Mouse (Mus musculus): ENCODE results near the gene Unc13a. TPM values are rescaled to one million over a fixed set of nuclear protein-coding genes. Genes with fewer than 3 reads are reported as not detected.

Unc13a gene
- polyA plus RNA-seq, 1 experiment from 2014 or later = 0.20 TPM

DNA sequence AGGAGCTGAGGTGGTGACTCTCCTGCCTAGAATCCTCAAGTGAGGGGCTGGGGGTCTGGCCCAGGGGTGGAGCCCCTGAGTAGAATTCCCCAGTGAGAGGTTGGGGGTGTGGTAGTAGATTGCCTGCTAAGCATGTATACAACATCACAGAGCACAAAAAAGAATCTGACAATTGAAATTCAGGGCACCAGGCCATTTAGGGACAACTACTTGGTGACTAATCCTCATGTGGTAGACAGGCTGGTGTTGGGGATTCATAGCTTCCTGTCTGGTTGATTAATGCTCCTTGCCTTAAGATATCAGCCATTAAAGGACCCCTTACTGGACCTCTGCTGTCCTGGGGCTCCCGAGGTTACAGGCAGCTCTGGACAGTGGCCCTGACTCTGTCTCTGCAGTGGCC is 92.5 kb downstream of the Unc13a start:
- Histone ChIP-seq H3K4me1 (ENCODE audit: control insufficient read depth, low read depth, low read length) (no peaks in the 10 kb centered on the region), H3K27ac (ENCODE audit: low read length) (no peak overlapping the region), H3K27me3 (ENCODE audit: control insufficient read depth, insufficient read depth, low read depth, low read length) (no peaks in the 10 kb centered on the region), H3K4me2 (ENCODE audit: low read depth, low read length) (no peak overlapping the region), H3K9ac (ENCODE audit: low read depth, low read length) (no peak overlapping the region), H3K9me3 (replicated peaks; ENCODE audit: control insufficient read depth, low read length) (no peaks in the 10 kb centered on the region), H3K36me3 (ENCODE audit: control insufficient read depth, insufficient read depth) (no peaks in the 10 kb centered on the region), H3K4me3 (ENCODE audit: low read depth, low read length) (no peak overlapping the region)
- ATAC-seq (ENCODE audit: low read depth) = no peak
- 29% methylated on average over 1 of the region's 1 CpGs for WGBS (ENCODE audit: insufficient replicate concordance)

DNA sequence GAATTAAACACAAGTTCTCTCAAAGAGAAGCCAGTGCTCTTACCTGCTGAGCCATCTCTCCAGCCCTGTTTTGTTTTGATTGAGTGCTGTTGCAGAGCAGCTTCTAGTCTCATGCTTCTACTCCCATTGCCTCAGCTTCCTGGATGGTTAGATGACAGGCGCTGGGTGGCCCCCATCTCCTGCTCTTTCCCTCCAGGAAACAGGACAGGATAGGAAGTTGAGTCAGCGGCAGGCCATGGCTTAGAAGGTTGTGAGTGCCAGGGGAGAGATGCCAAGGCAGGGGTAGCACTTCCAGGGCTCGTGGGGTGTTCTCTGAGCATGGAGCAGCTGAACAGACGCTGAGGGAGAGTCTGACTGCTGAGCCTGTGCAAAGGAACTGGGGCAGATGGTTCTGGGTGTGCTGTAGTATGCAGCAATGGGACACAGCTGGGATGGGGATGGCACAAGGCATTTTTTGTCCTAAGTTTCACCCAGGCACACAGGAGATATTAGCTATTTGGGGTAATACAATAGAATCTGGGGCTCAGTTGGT is 93.6 kb downstream of the Unc13a start:
- ATAC-seq (ENCODE audit: low read depth) = no peak

DNA sequence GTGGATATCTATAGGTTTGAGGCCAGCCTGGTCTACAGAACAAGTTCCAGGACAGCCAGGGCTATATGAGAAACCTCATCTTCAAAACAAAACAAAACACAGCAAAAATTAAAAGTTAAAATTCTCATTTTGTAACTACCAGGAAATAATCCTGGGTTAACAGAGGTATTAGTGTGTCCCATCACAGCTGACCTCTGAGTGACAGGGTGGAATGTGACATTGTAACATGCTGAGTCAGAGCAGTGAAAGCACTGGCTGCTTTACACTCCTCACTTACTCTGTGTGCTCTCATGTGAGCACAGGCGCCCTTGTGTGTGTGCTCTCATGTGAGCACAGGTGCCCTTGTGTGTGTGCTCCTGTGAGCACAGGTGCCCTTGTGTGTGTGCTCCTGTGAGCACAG is 96.5 kb downstream of the Unc13a start:
- H3K27ac ChIP-seq (ENCODE audit: low read length) = no peak overlapping the region
- WGBS (ENCODE audit: insufficient replicate concordance) = 38% methylated on average over 1 of the region's 1 CpGs

More for the DNA sequence above, 93.6 kb downstream of the Unc13a start:
- Histone ChIP-seq H3K4me1 (ENCODE audit: control insufficient read depth, low read depth, low read length) (no peaks in the 10 kb centered on the region), H3K9ac (ENCODE audit: low read depth, low read length) (no peak overlapping the region), H3K27me3 (ENCODE audit: control insufficient read depth, insufficient read depth, low read depth, low read length) (no peaks in the 10 kb centered on the region), H3K36me3 (ENCODE audit: control insufficient read depth, insufficient read depth) (no peaks in the 10 kb centered on the region), H3K4me2 (ENCODE audit: low read depth, low read length) (no peak overlapping the region), H3K4me3 (ENCODE audit: low read depth, low read length) (no peak overlapping the region), H3K27ac (ENCODE audit: low read length) (no peak overlapping the region), H3K9me3 (replicated peaks; ENCODE audit: control insufficient read depth, low read length) (no peaks in the 10 kb centered on the region)
- WGBS (ENCODE audit: insufficient replicate concordance) = 39% methylated on average over 4 of the region's 4 CpGs

DNA sequence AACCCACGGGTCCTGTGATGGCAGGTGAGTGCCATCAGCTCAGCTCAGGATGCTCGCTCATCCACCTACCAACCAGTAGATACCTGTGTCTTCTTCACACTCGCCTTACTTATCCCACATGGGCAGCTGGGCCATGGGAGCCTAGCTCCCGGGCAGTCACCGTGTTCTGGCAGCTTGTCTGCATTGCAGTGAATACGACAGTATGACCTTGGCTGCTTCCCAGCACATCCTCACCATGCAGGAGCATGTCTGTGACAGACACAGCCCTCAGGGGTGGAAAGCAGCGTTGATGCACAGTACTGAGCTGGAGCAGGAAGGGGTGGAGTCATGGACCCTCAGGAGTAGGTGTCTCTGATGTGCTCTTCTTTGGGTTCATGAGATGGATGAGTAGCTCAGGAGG is 97.1 kb downstream of the Unc13a start:
- Histone ChIP-seq H3K27ac (ENCODE audit: low read length) (no peak overlapping the region), H3K4me1 (ENCODE audit: control insufficient read depth, low read depth, low read length) (peaks cover 13% of the 10 kb centered on the region; the same call in 1 of the 2 replicates), H3K4me3 (ENCODE audit: low read depth, low read length) (no peak overlapping the region), H3K9ac (ENCODE audit: low read depth, low read length) (no peak overlapping the region), H3K9me3 (replicated peaks; ENCODE audit: control insufficient read depth, low read length) (no peaks in the 10 kb centered on the region), H3K36me3 (ENCODE audit: control insufficient read depth, insufficient read depth) (no peaks in the 10 kb centered on the region), H3K27me3 (ENCODE audit: control insufficient read depth, insufficient read depth, low read depth, low read length) (peaks cover 4% of the 10 kb centered on the region), H3K4me2 (ENCODE audit: low read depth, low read length) (no peak overlapping the region)
- ATAC-seq (ENCODE audit: low read depth) = no peak
- WGBS (ENCODE audit: insufficient replicate concordance) = 59% methylated on average over 7 of the region's 7 CpGs

More for the DNA sequence above, 96.5 kb downstream of the Unc13a start:
- H3K36me3 ChIP-seq (ENCODE audit: control insufficient read depth, insufficient read depth) = no peaks in the 10 kb centered on the region
- no peaks in the 10 kb centered on the region for H3K9me3 ChIP-seq (replicated peaks; ENCODE audit: control insufficient read depth, low read length)
- ATAC-seq (ENCODE audit: low read depth) = no peak
- H3K4me1 ChIP-seq (ENCODE audit: control insufficient read depth, low read depth, low read length) = peaks cover 9% of the 10 kb centered on the region; the same call in 1 of the 2 replicates
- no peak overlapping the region for H3K4me3 ChIP-seq (ENCODE audit: low read depth, low read length)
- no peak overlapping the region for H3K4me2 ChIP-seq (ENCODE audit: low read depth, low read length)
- H3K9ac ChIP-seq (ENCODE audit: low read depth, low read length) = no peak overlapping the region
- no peaks in the 10 kb centered on the region; the same call in 1 of the 2 replicates for H3K27me3 ChIP-seq (ENCODE audit: control insufficient read depth, insufficient read depth, low read depth, low read length)

Small RNA genes within 50 kb of the gene (microRNA-seq; reads per million reads assigned to microRNA genes)
- not detected for gene Mir6769b

Other genes with a start within 250 kb of the Unc13a start
- gene Abhd8, start 208.1 kb downstream of the Unc13a start, polyA plus RNA-seq (2015; fragmentation: Nextera tagmentation; extraction: Ambion mirVana) = 5.0 and 5.7 TPM in 2 replicates
- 87.3 and 88.6 TPM in 2 replicates for gene Mrpl34, start 206.8 kb downstream of the Unc13a start, polyA plus RNA-seq (2015; fragmentation: Nextera tagmentation; extraction: Ambion mirVana)
- gene Dda1, start 202.6 kb downstream of the Unc13a start, polyA plus RNA-seq (2015; fragmentation: Nextera tagmentation; extraction: Ambion mirVana) = 32.1 and 32.8 TPM in 2 replicates
- gene Ano8, start 185.8 kb downstream of the Unc13a start, polyA plus RNA-seq (2015; fragmentation: Nextera tagmentation; extraction: Ambion mirVana) = 0.07 and 0.14 TPM in 2 replicates
- 5.3 and 5.4 TPM in 2 replicates for gene Gtpbp3, start 183.7 kb downstream of the Unc13a start, polyA plus RNA-seq (2015; fragmentation: Nextera tagmentation; extraction: Ambion mirVana)
- 18.2 and 20.3 TPM in 2 replicates for gene Plvap, start 160.0 kb downstream of the Unc13a start, polyA plus RNA-seq (2015; fragmentation: Nextera tagmentation; extraction: Ambion mirVana)
- 0.19 and 0.20 TPM in 2 replicates for gene Ccdc194, start 146.0 kb downstream of the Unc13a start, polyA plus RNA-seq (2015; fragmentation: Nextera tagmentation; extraction: Ambion mirVana)
- gene Bst2, start 134.3 kb downstream of the Unc13a start, polyA plus RNA-seq (2015; fragmentation: Nextera tagmentation; extraction: Ambion mirVana) = 24.5 and 27.0 TPM in 2 replicates
- gene Mvb12a, start 128.8 kb downstream of the Unc13a start, polyA plus RNA-seq (2015; fragmentation: Nextera tagmentation; extraction: Ambion mirVana) = 30.2 and 32.5 TPM in 2 replicates
- 0.55 and 0.67 TPM in 2 replicates for gene Tmem221, start 112.9 kb downstream of the Unc13a start, polyA plus RNA-seq (2015; fragmentation: Nextera tagmentation; extraction: Ambion mirVana)
- 0.05 TPM in 1 of 2 replicates, not detected in the other for gene Nxnl1, start 105.2 kb downstream of the Unc13a start, polyA plus RNA-seq (2015; fragmentation: Nextera tagmentation; extraction: Ambion mirVana)
- gene Slc27a1, start 102.9 kb downstream of the Unc13a start, polyA plus RNA-seq (2015; fragmentation: Nextera tagmentation; extraction: Ambion mirVana) = 2.8 and 3.2 TPM in 2 replicates
- 81.3 and 93.9 TPM in 2 replicates for gene Pgls, start 79.6 kb downstream of the Unc13a start, polyA plus RNA-seq (2015; fragmentation: Nextera tagmentation; extraction: Ambion mirVana)
- 1.6 and 2.1 TPM in 2 replicates for gene Fam129c, start 74.1 kb downstream of the Unc13a start, polyA plus RNA-seq (2015; fragmentation: Nextera tagmentation; extraction: Ambion mirVana)
- 18.5 and 22.5 TPM in 2 replicates for gene Colgalt1, start 60.8 kb downstream of the Unc13a start, polyA plus RNA-seq (2015; fragmentation: Nextera tagmentation; extraction: Ambion mirVana)
- gene Jak3, start 4.5 kb upstream of the Unc13a start, polyA plus RNA-seq (2015; fragmentation: Nextera tagmentation; extraction: Ambion mirVana) = 5.7 and 6.3 TPM in 2 replicates
- gene Insl3, start 17.5 kb upstream of the Unc13a start, polyA plus RNA-seq (2015; fragmentation: Nextera tagmentation; extraction: Ambion mirVana) = 1.6 and 2.2 TPM in 2 replicates
- 4.9 and 5.5 TPM in 2 replicates for gene B3gnt3, start 30.0 kb upstream of the Unc13a start, polyA plus RNA-seq (2015; fragmentation: Nextera tagmentation; extraction: Ambion mirVana)
- 21.1 and 24.5 TPM in 2 replicates for gene Fcho1, start 54.0 kb upstream of the Unc13a start, polyA plus RNA-seq (2015; fragmentation: Nextera tagmentation; extraction: Ambion mirVana)
- gene Zfp709, start 210.3 kb upstream of the Unc13a start, polyA plus RNA-seq (2015; fragmentation: Nextera tagmentation; extraction: Ambion mirVana) = 1.3 and 1.8 TPM in 2 replicates
- 0.63 and 0.77 TPM in 2 replicates for gene Zfp882, start 236.9 kb upstream of the Unc13a start, polyA plus RNA-seq (2015; fragmentation: Nextera tagmentation; extraction: Ambion mirVana)
- 7.6 and 8.6 TPM in 2 replicates for gene Zfp617, start 236.9 kb upstream of the Unc13a start, polyA plus RNA-seq (2015; fragmentation: Nextera tagmentation; extraction: Ambion mirVana)

Measured in liver, embryonic 16.5 days (tissue).